Mouse (Mus musculus): ENCODE data around the gene Ticam1.
A peak's percentile ranks its signal among the peaks of the same experiment; 100 is the strongest.

Ticam1 gene

GRCm38 (mm10) chr17:56276643-56277566 is at the start of gene Ticam1:
Gene Ticam1, minus strand, starts transcription at chr17:56276786.
- peak; percentile 77 for DNase-seq

- DNase-seq: peak; percentile 100
These were observed 49.0 kb upstream of the Ticam1 start, which contains the start of gene Kdm4b for GRCm38 (mm10) chr17:56325450-56326152. Gene Kdm4b, plus strand, starts transcription at chr17:56326062.

GRCm38 (mm10) chr17:56324419-56324818 is 47.8 kb upstream of the Ticam1 start:
- DNase-seq: peak; percentile 63

GRCm38 (mm10) chr17:56309191-56309945 is 32.8 kb upstream of the Ticam1 start:
- no peak for DNase-seq

GRCm38 (mm10) chr17:56308088-56308487 is 31.5 kb upstream of the Ticam1 start:
- DNase-seq: no peak

GRCm38 (mm10) chr17:56305826-56306225 is 29.2 kb upstream of the Ticam1 start:
- no peak for DNase-seq

- no peak for DNase-seq
These were observed 28.6 kb upstream of the Ticam1 start for GRCm38 (mm10) chr17:56305156-56305555.

GRCm38 (mm10) chr17:56304718-56305117 is 28.1 kb upstream of the Ticam1 start:
- no peak for DNase-seq

- DNase-seq: peak; percentile 91
These were observed 27.4 kb upstream of the Ticam1 start for GRCm38 (mm10) chr17:56303847-56304586.

- no peak for DNase-seq
These were observed 26.7 kb upstream of the Ticam1 start, which contains the start of gene Uhrf1 for GRCm38 (mm10) chr17:56303160-56303846. Gene Uhrf1, plus strand, starts transcription at chr17:56303321.

GRCm38 (mm10) chr17:56302363-56302996 is 25.9 kb upstream of the Ticam1 start:
- no peak for DNase-seq

GRCm38 (mm10) chr17:56300186-56300585 is 23.6 kb upstream of the Ticam1 start, which contains the start of gene Arrdc5:
Gene Arrdc5, minus strand, starts transcription at chr17:56300286.
- no peak for DNase-seq

- no peak for DNase-seq
These were observed 21.7 kb upstream of the Ticam1 start for GRCm38 (mm10) chr17:56298238-56298637.

GRCm38 (mm10) chr17:56296201-56296600 is 19.6 kb upstream of the Ticam1 start:
- DNase-seq: no peak

GRCm38 (mm10) chr17:56294241-56294640 is 17.7 kb upstream of the Ticam1 start:
- DNase-seq: peak; percentile 78

GRCm38 (mm10) chr17:56293291-56293690 is 16.7 kb upstream of the Ticam1 start:
- DNase-seq: no peak

GRCm38 (mm10) chr17:56292531-56293222 is 16.1 kb upstream of the Ticam1 start, which contains the start of gene Plin3:
Gene Plin3, minus strand, starts transcription at chr17:56292873.
- peak; percentile 44 for DNase-seq

- no peak for DNase-seq
These were observed 15.4 kb upstream of the Ticam1 start for GRCm38 (mm10) chr17:56291826-56292475.

- peak; percentile 70 for DNase-seq
These were observed 14.6 kb upstream of the Ticam1 start for GRCm38 (mm10) chr17:56291171-56291511.

Measured in cerebellum, adult 9-10 months (tissue).